Mouse (Mus musculus) cortical plate, adult 2 months (tissue): ENCODE data around the gene Usp49.

Experiments
- CTCF ChIP-seq: fragments of 200-500 bp; IDR thresholded peaks from 2 replicates; pipeline ENCODE4 v1.5.1; 2011; ENCODE audit warnings: mild to moderate bottlenecking, control low read depth, low read length; ENCODE audit not compliant: insufficient read depth; ENCODE audit errors: extremely low read depth
- POLR2A ChIP-seq: fragments of 200-500 bp; IDR thresholded peaks from 2 replicates; pipeline ENCODE4 v1.6.1; 2011; ENCODE audit warnings: mild to moderate bottlenecking, low read length, control low read depth; ENCODE audit not compliant: insufficient read depth; ENCODE audit errors: extremely low read depth

- TF ChIP-seq POLR2A (peak; percentile 64), CTCF (no peak)
Observed at GRCm38 (mm10) chr17:47688608-47689575, 58.4 kb downstream of the Usp49 start, which contains the start of gene Frs3.
